Mouse (Mus musculus) liver, postnatal 0 days (tissue): ENCODE measurements at regions not wholly inside any gene's neighbourhood (a gene's known extent, or its start where the extent isn't known, plus 50 kb on each side); places are given as distances from the start of the nearest gene placed in this dataset.

ENCODE experiments used
- CTCF ChIP-seq: sonication (generic); IDR thresholded peaks from 2 replicates; pipeline ENCODE4 v1.5.1; 2016; ENCODE audit warnings: antibody characterized with exemption, low read depth
- EP300 ChIP-seq: IDR thresholded peaks from 2 replicates; pipeline ENCODE4 v1.6.1; 2016; ENCODE audit warnings: antibody characterized with exemption, low read depth, mild to moderate bottlenecking

GRCm38 (mm10) chr1:79997911-79998310 lies 136.9 kb upstream of the Serpine2 start:
- TF ChIP-seq CTCF (no peak), EP300 (no peak)
